Mouse (Mus musculus): Measurements from ENCODE around the gene Bpifb9a. TPM values are rescaled to one million over a fixed set of nuclear protein-coding genes. Genes with fewer than 3 reads are reported as not detected.
A peak's percentile ranks its signal among the peaks of the same experiment; 100 is the strongest.
"Not testable (repeated sequence)": the region's sequence is repeated elsewhere in the genome, so short reads cannot be mapped to it uniquely, and the experiment has no call there.

Gene Bpifb9a
- polyA plus RNA-seq, 1 experiment from 2014 or later: not detected

DNA sequence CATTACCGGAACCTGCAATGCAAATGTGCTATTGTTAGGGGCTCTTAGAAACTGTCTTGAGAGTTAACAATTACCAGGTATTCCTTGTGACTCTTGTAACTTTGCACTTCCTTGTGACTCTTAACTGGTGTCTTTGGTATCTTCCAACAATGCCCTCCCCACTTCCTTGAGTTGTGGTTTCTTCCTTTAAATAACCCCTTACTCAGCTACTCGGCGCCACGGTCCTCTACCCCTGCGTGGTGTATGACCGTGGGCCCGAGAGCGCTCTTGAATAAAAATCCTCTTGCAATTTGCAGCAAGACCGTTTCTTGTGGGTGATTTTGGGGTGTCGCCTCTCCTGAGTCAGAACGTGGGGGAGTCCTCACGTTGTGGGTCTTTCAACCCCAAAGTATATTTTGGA, 14.9 kb upstream of the Bpifb9a start:
- not testable (repeated sequence) for H3K36me3 ChIP-seq

GRCm38 (mm10) chr2:154243356-154244036, 14.2 kb upstream of the Bpifb9a start:
- Histone ChIP-seq H3K9ac (no peak overlapping the region), H3K4me3 (no peak overlapping the region), H3K4me2 (no peak overlapping the region), H3K9me3 (replicated peaks) (no peaks in the 10 kb centered on the region), H3K4me1 (replicated peaks) (no peaks in the 10 kb centered on the region), H3K27ac (no peak overlapping the region), H3K27me3 (no peaks in the 10 kb centered on the region), H3K36me3 (no peaks in the 10 kb centered on the region)
- ATAC-seq (replicated peaks; ENCODE audit: insufficient number of reproducible peaks, insufficient read depth, low FRiP score, low read depth): no peak
- 85% methylated on average over 10 of the region's 10 CpGs for WGBS

More for the DNA sequence above, 14.9 kb upstream of the Bpifb9a start:
- not testable (repeated sequence) for H3K9me3 ChIP-seq (replicated peaks); H3K4me2 ChIP-seq; H3K27ac ChIP-seq; ATAC-seq (replicated peaks; ENCODE audit: insufficient number of reproducible peaks, insufficient read depth, low FRiP score, low read depth); H3K9ac ChIP-seq; H3K4me1 ChIP-seq (replicated peaks); H3K27me3 ChIP-seq; H3K4me3 ChIP-seq
- WGBS: 89% methylated on average over 11 of the region's 12 CpGs

- Histone ChIP-seq H3K4me1 (replicated peaks) (no peaks in the 10 kb centered on the region), H3K4me2 (no peak overlapping the region), H3K4me3 (no peak overlapping the region), H3K9me3 (replicated peaks) (no peaks in the 10 kb centered on the region), H3K27me3 (no peaks in the 10 kb centered on the region), H3K36me3 (no peaks in the 10 kb centered on the region), H3K9ac (no peak overlapping the region), H3K27ac (no peak overlapping the region)
- ATAC-seq (replicated peaks; ENCODE audit: insufficient number of reproducible peaks, insufficient read depth, low FRiP score, low read depth): no peak
- 90% methylated on average over 5 of the region's 5 CpGs for WGBS
Measured at GRCm38 (mm10) chr2:154245322-154245721, 12.3 kb upstream of the Bpifb9a start.

DNA sequence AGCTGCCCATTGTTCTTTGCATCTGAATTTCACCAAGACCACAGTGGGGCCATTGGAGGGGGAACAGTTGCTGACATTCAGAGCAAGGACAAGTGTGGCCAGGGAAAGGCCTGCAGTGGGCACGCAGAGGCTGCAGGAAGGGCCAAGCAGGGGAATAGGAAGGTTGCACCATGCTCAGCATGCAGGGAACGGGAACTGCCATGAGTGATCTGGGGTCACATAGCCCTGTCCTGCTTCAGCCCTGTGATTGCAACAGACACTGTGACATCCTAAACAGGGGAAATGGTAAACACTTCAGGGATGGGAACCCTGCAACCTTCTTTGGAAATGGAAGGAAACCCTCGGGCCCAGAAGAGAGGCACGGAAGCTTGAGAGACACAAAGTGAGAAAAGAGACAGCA, 2.4 kb upstream of the Bpifb9a start:
- H3K36me3 ChIP-seq; ATAC-seq (replicated peaks; ENCODE audit: insufficient number of reproducible peaks, insufficient read depth, low FRiP score, low read depth); H3K27ac ChIP-seq; H3K27me3 ChIP-seq; H3K4me3 ChIP-seq; H3K9ac ChIP-seq; H3K9me3 ChIP-seq (replicated peaks); H3K4me1 ChIP-seq (replicated peaks); H3K4me2 ChIP-seq: not testable (repeated sequence)
- 83% methylated on average over 2 of the region's 4 CpGs for WGBS

GRCm38 (mm10) chr2:154255770-154256169, 1.9 kb upstream of the Bpifb9a start:
- Histone ChIP-seq H3K4me1 (replicated peaks) (no peaks in the 10 kb centered on the region), H3K36me3 (no peaks in the 10 kb centered on the region), H3K4me3 (no peak overlapping the region), H3K9ac (no peak overlapping the region), H3K27ac (no peak overlapping the region), H3K9me3 (replicated peaks) (no peaks in the 10 kb centered on the region), H3K27me3 (no peaks in the 10 kb centered on the region), H3K4me2 (no peak overlapping the region)
- 76% methylated on average over 4 of the region's 4 CpGs for WGBS
- ATAC-seq (replicated peaks; ENCODE audit: insufficient number of reproducible peaks, insufficient read depth, low FRiP score, low read depth): no peak

DNA sequence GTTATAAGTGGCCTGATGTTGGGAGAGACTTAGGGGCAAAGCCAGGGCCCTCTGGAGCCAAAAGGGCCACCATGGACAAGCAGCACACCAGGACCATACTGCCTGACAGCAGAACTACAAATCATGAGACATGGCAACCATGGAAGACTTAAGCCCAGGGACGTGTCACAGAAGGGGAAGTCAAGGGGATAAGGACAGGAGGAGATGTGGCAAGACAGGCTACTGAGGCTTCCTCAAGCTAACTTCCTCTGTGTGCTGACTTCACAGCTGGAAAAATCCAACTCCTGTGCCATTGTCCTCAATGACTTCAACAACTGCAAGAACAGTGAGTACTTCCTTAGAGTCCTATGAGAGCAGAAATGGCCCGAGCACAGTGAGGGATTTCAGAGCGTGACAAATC, 6.7 kb downstream of the Bpifb9a start:
- not testable (repeated sequence) for H3K27me3 ChIP-seq; H3K9ac ChIP-seq; ATAC-seq (replicated peaks; ENCODE audit: insufficient number of reproducible peaks, insufficient read depth, low FRiP score, low read depth); H3K4me1 ChIP-seq (replicated peaks); H3K27ac ChIP-seq; H3K4me2 ChIP-seq; H3K4me3 ChIP-seq; H3K36me3 ChIP-seq; H3K9me3 ChIP-seq (replicated peaks)
- 64% methylated on average over 3 of the region's 3 CpGs for WGBS

DNA sequence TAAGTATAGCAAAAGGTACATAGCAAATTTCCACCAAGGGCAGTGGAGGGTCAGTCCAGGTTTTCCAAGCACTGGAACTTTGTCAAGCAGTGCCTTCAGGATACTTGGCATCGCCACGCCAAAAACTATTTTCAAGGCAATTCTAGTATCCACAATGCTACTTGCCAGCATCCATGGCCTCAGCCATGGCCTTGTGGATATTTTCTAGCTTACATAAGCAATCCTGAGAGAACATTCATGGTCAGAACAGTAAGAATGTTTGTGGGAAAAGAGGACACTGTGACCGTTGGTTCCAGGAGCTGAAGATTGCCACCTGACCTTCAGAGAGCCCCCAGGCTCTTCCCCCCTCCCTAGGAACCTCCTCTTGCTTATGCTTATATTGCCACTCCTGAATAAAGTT, 34.2 kb downstream of the Bpifb9a start:
- 90% methylated on average over 3 of the region's 3 CpGs for WGBS
- not testable (repeated sequence) for H3K4me1 ChIP-seq (replicated peaks); H3K36me3 ChIP-seq; H3K9ac ChIP-seq; H3K27ac ChIP-seq; H3K9me3 ChIP-seq (replicated peaks); H3K4me2 ChIP-seq; ATAC-seq (replicated peaks; ENCODE audit: insufficient number of reproducible peaks, insufficient read depth, low FRiP score, low read depth); H3K27me3 ChIP-seq; H3K4me3 ChIP-seq

DNA sequence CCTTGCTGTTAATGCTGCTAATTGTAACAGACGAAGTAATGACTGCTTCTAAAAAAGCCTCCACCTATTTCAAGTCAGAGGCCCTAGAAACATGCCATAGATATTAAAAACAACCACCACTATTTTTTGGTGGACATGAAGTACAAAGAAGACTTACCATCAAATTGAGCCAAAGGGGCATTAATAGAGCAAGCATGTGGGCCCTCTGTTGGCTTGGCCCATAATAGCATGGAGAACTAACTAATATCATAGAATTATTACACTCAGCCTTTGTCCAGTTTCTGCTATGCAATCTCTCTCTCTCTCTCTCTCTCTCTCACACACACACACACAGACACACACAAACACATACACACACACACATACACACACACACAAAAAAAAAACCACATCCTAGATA, 35.2 kb downstream of the Bpifb9a start:
- Histone ChIP-seq H3K4me2 (no peak overlapping the region), H3K9ac (no peak overlapping the region), H3K36me3 (no peaks in the 10 kb centered on the region), H3K9me3 (replicated peaks) (no peaks in the 10 kb centered on the region), H3K4me3 (no peak overlapping the region), H3K27ac (no peak overlapping the region), H3K4me1 (replicated peaks) (no peaks in the 10 kb centered on the region), H3K27me3 (no peaks in the 10 kb centered on the region)
- ATAC-seq (replicated peaks; ENCODE audit: insufficient number of reproducible peaks, insufficient read depth, low FRiP score, low read depth): no peak
- 74% methylated on average over 1 of the region's 1 CpGs for WGBS

DNA sequence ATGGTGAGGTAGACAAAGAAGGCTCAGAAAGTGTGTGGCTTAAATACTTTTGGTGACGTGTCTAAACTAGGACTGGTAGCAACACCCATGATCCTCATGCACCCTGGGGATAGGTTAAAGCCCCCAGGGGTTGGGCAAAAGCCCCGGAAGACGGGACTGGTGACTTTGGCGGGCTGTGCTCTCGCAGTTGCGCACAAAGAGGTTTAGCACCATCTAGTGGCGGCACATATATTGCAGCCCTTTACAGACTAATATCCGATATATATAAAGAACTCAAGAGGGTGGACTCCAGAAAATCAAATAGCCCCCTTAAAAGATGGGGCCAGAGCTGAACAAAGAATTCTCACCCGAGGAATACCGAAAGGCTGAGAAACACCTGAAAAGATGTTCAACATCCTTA, 37.1 kb downstream of the Bpifb9a start:
- not testable (repeated sequence) for ATAC-seq (replicated peaks; ENCODE audit: insufficient number of reproducible peaks, insufficient read depth, low FRiP score, low read depth); H3K27me3 ChIP-seq; H3K36me3 ChIP-seq; H3K9ac ChIP-seq; H3K9me3 ChIP-seq (replicated peaks); H3K4me1 ChIP-seq (replicated peaks); H3K27ac ChIP-seq; H3K4me3 ChIP-seq
- peak overlapping the region; percentile 49 for H3K4me2 ChIP-seq
- 3% methylated on average over 10 of the region's 10 CpGs for WGBS

DNA sequence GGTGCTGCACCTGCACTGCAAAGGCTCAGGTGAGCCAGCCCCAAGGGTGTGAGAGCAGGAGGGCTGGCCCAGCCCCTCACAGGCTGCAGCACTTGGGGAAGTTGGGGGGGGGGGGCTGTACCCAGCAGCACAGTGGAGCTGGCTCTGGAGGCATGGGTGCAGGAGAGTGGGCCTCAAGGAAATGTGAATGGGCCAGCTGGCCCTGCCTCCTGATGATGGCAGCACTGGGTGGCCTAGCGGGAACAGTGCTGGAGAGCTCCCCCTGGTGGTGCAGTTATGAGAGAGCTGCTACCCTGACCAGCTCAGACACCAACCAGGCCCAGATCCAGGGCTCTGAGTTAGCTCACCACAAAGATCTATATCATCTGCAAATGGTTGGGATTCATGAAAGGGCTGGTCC, 42.8 kb downstream of the Bpifb9a start:
- Histone ChIP-seq H3K4me1 (replicated peaks) (no peaks in the 10 kb centered on the region; the same call in 1 of the 2 replicates), H3K9me3 (replicated peaks) (no peaks in the 10 kb centered on the region), H3K4me2 (no peak overlapping the region), H3K27ac (no peak overlapping the region), H3K9ac (no peak overlapping the region), H3K27me3 (no peaks in the 10 kb centered on the region), H3K36me3 (no peaks in the 10 kb centered on the region), H3K4me3 (no peak overlapping the region)
- WGBS: 35% methylated on average over 1 of the region's 1 CpGs
- no peak for ATAC-seq (replicated peaks; ENCODE audit: insufficient number of reproducible peaks, insufficient read depth, low FRiP score, low read depth)

GRCm38 (mm10) chr2:154301763-154302162, 44.1 kb downstream of the Bpifb9a start:
- ATAC-seq (replicated peaks; ENCODE audit: insufficient number of reproducible peaks, insufficient read depth, low FRiP score, low read depth): no peak
- WGBS: 85% methylated on average over 3 of the region's 3 CpGs
- no peaks in the 10 kb centered on the region for H3K27me3 ChIP-seq

DNA sequence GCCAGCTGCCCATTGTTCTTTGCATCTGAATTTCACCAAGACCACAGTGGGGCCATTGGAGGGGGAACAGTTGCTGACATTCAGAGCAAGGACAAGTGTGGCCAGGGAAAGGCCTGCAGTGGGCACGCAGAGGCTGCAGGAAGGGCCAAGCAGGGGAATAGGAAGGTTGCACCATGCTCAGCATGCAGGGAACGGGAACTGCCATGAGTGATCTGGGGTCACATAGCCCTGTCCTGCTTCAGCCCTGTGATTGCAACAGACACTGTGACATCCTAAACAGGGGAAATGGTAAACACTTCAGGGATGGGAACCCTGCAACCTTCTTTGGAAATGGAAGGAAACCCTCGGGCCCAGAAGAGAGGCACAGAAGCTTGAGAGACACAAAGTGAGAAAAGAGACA, 47.0 kb downstream of the Bpifb9a start:
- not testable (repeated sequence) for H3K4me2 ChIP-seq; H3K4me3 ChIP-seq; H3K9me3 ChIP-seq (replicated peaks); H3K4me1 ChIP-seq (replicated peaks); H3K36me3 ChIP-seq; H3K9ac ChIP-seq; ATAC-seq (replicated peaks; ENCODE audit: insufficient number of reproducible peaks, insufficient read depth, low FRiP score, low read depth); H3K27ac ChIP-seq; H3K27me3 ChIP-seq
- WGBS: 81% methylated on average over 1 of the region's 3 CpGs

More at GRCm38 (mm10) chr2:154301763-154302162, 44.1 kb downstream of the Bpifb9a start:
- Histone ChIP-seq H3K9ac (no peak overlapping the region), H3K4me3 (no peak overlapping the region), H3K36me3 (no peaks in the 10 kb centered on the region), H3K4me1 (replicated peaks) (no peaks in the 10 kb centered on the region; the same call in 1 of the 2 replicates), H3K9me3 (replicated peaks) (no peaks in the 10 kb centered on the region), H3K27ac (no peak overlapping the region), H3K4me2 (no peak overlapping the region)
